Mouse (Mus musculus) hindbrain, embryonic 14.5 days (tissue): ENCODE results near the gene Tac4. TPM values are rescaled to one million over a fixed set of nuclear protein-coding genes. Genes with fewer than 3 reads are reported as not detected.

Source experiments
- ATAC-seq: fragments of 200-750 bp; cut with Nextera tagmentation; 2 replicates; pipeline ENCODE4 v1.8.0; 2017; ENCODE audit warnings: moderate number of reproducible peaks, mild to moderate bottlenecking, moderate TSS enrichment, moderate library complexity; ENCODE audit not compliant: low FRiP score
- DNase-seq: peaks from one replicate; pipeline ENCODE4 v3.0.0-alpha.2; 2015; ENCODE audit warnings: low spot score
- H3K27ac ChIP-seq: fragments of 300-500 bp; sonication (generic); 2 replicates; pipeline ENCODE4 v1.5.1; 2014; ENCODE audit warnings: mild to moderate bottlenecking, moderate library complexity
- H3K27me3 ChIP-seq: fragments of 300-500 bp; sonication (generic); 2 replicates; pipeline ENCODE4 v1.6.1; 2014; ENCODE audit warnings: mild to moderate bottlenecking, low read length, mixed read lengths; ENCODE audit not compliant: control insufficient read depth, insufficient read depth
- H3K36me3 ChIP-seq: fragments of 300-500 bp; sonication (generic); replicated peaks from 2 replicates; pipeline ENCODE4 v1.6.1; 2014; ENCODE audit not compliant: control insufficient read depth, insufficient read depth
- H3K4me1 ChIP-seq: fragments of 300-500 bp; sonication (generic); replicated peaks from 2 replicates; pipeline ENCODE4 v1.6.1; 2014; ENCODE audit warnings: antibody characterized with exemption, low read length, mixed read lengths; ENCODE audit not compliant: control insufficient read depth, insufficient read depth
- H3K4me2 ChIP-seq: fragments of 300-500 bp; sonication (generic); replicated peaks from 2 replicates; pipeline ENCODE4 v1.6.1; 2014; ENCODE audit warnings: mild to moderate bottlenecking, moderate library complexity
- H3K4me3 ChIP-seq: fragments of 300-500 bp; sonication (generic); replicated peaks from 2 replicates; pipeline ENCODE4 v1.5.1; 2014; ENCODE audit warnings: mild to moderate bottlenecking, low read length
- H3K9ac ChIP-seq: fragments of 300-500 bp; sonication (generic); 2 replicates; pipeline ENCODE4 v1.6.1; 2014
- H3K9me3 ChIP-seq: fragments of 300-500 bp; sonication (generic); 2 replicates; pipeline ENCODE4 v1.6.1; 2016; ENCODE audit warnings: low read length; ENCODE audit not compliant: control insufficient read depth
- WGBS: fragments of 180-500 bp; shearing (Covaris S2); extraction: QIAGEN DNeasy Blood & Tissue Kit; methylation state at CpG from one replicate; pipeline ENCODE4 v1.1.7; 2014; 5-methylcytosine and 5-hydroxymethylcytosine counted together
- polyA plus RNA-seq: library from polyadenylated mRNA; unstranded; fragments of >200 nt; fragmentation: Nextera tagmentation; extraction: Ambion mirVana; gene quantifications from 2 replicates; pipeline ENCODE4 v1.2.1, GENCODE M21; 2014

Tac4 gene
- polyA plus RNA-seq, 1 experiment from 2014 or later = not detected

GRCm38 (mm10) chr11:95276056-95276455 is 14.7 kb downstream of the Tac4 start:
- Histone ChIP-seq H3K4me2 (no peak overlapping the region), H3K36me3 (peaks cover 98% of the 10 kb centered on the region), H3K9ac (no peak overlapping the region), H3K27ac (no peak overlapping the region), H3K4me1 (no peaks in the 10 kb centered on the region), H3K27me3 (no peaks in the 10 kb centered on the region), H3K9me3 (no peaks in the 10 kb centered on the region), H3K4me3 (no peak overlapping the region)
- WGBS = 94% methylated on average over 6 of the region's 6 CpGs
- ATAC-seq = no peak
- DNase-seq = no peak

GRCm38 (mm10) chr11:95279061-95279659 is 17.8 kb downstream of the Tac4 start:
- Histone ChIP-seq H3K27me3 (no peaks in the 10 kb centered on the region), H3K9ac (no peak overlapping the region), H3K4me2 (no peak overlapping the region), H3K36me3 (peaks cover 99% of the 10 kb centered on the region), H3K9me3 (no peaks in the 10 kb centered on the region), H3K4me3 (no peak overlapping the region), H3K27ac (no peak overlapping the region), H3K4me1 (no peaks in the 10 kb centered on the region)
- no peak for ATAC-seq
- DNase-seq = no peak
- 92% methylated on average over 4 of the region's 4 CpGs for WGBS

GRCm38 (mm10) chr11:95282331-95282730 is 21.0 kb downstream of the Tac4 start:
- Histone ChIP-seq H3K9me3 (no peaks in the 10 kb centered on the region), H3K9ac (no peak overlapping the region)
- ATAC-seq = no peak

GRCm38 (mm10) chr11:95291998-95292397 is 30.7 kb downstream of the Tac4 start:
- Histone ChIP-seq H3K9me3 (no peaks in the 10 kb centered on the region), H3K27ac (no peak overlapping the region), H3K27me3 (no peaks in the 10 kb centered on the region), H3K4me3 (no peak overlapping the region), H3K9ac (no peak overlapping the region), H3K4me1 (no peaks in the 10 kb centered on the region), H3K4me2 (no peak overlapping the region), H3K36me3 (peaks cover 90% of the 10 kb centered on the region)
- DNase-seq (no peak), ATAC-seq (no peak)
- 92% methylated on average over 4 of the region's 4 CpGs for WGBS

More at GRCm38 (mm10) chr11:95282331-95282730, 21.0 kb downstream of the Tac4 start:
- H3K4me3 ChIP-seq = no peak overlapping the region
- no peaks in the 10 kb centered on the region for H3K4me1 ChIP-seq
- no peaks in the 10 kb centered on the region for H3K27me3 ChIP-seq
- no peak for DNase-seq
- peaks cover 99% of the 10 kb centered on the region for H3K36me3 ChIP-seq
- whole genome bisulfite sequencing = 93% methylated on average over 5 of the region's 5 CpGs
- no peak overlapping the region for H3K27ac ChIP-seq
- no peak overlapping the region for H3K4me2 ChIP-seq

GRCm38 (mm10) chr11:95293017-95293624 is 31.8 kb downstream of the Tac4 start:
- Histone ChIP-seq H3K9ac (no peak overlapping the region), H3K4me1 (no peaks in the 10 kb centered on the region), H3K9me3 (no peaks in the 10 kb centered on the region), H3K27ac (no peak overlapping the region), H3K27me3 (no peaks in the 10 kb centered on the region), H3K4me3 (no peak overlapping the region), H3K4me2 (no peak overlapping the region), H3K36me3 (peaks cover 90% of the 10 kb centered on the region)
- DNase-seq = no peak
- no peak for ATAC-seq
- 92% methylated on average over 8 of the region's 8 CpGs for WGBS

GRCm38 (mm10) chr11:95295736-95296135 is 34.4 kb downstream of the Tac4 start:
- Histone ChIP-seq H3K4me3 (no peak overlapping the region), H3K4me1 (no peaks in the 10 kb centered on the region), H3K4me2 (no peak overlapping the region), H3K9ac (no peak overlapping the region), H3K27me3 (no peaks in the 10 kb centered on the region), H3K36me3 (peaks cover 90% of the 10 kb centered on the region), H3K9me3 (no peaks in the 10 kb centered on the region), H3K27ac (no peak overlapping the region)
- DNase-seq (no peak), ATAC-seq (no peak)
- 94% methylated on average over 13 of the region's 13 CpGs for WGBS

GRCm38 (mm10) chr11:95298146-95298545 is 36.8 kb downstream of the Tac4 start:
- no peak overlapping the region for H3K4me3 ChIP-seq
- H3K9ac ChIP-seq = no peak overlapping the region
- DNase-seq (peak; percentile 33), ATAC-seq (no peak)
- peaks cover 90% of the 10 kb centered on the region for H3K36me3 ChIP-seq
- H3K9me3 ChIP-seq = no peaks in the 10 kb centered on the region
- no peaks in the 10 kb centered on the region for H3K27me3 ChIP-seq
- WGBS = 18% methylated on average over 2 of the region's 2 CpGs
- H3K4me1 ChIP-seq = no peaks in the 10 kb centered on the region
- no peak overlapping the region for H3K27ac ChIP-seq
- H3K4me2 ChIP-seq = no peak overlapping the region

- no peaks in the 10 kb centered on the region for H3K27me3 ChIP-seq
- H3K27ac ChIP-seq = no peak overlapping the region
- ATAC-seq (no peak), DNase-seq (no peak)
- no peaks in the 10 kb centered on the region for H3K9me3 ChIP-seq
- WGBS = 93% methylated on average over 12 of the region's 12 CpGs
- no peak overlapping the region for H3K4me2 ChIP-seq
- H3K4me3 ChIP-seq = no peak overlapping the region
- H3K36me3 ChIP-seq = peaks cover 90% of the 10 kb centered on the region
- H3K9ac ChIP-seq = no peak overlapping the region
- H3K4me1 ChIP-seq = no peaks in the 10 kb centered on the region
These were observed 38.6 kb downstream of the Tac4 start for GRCm38 (mm10) chr11:95299886-95300285.

- H3K36me3 ChIP-seq = peaks cover 93% of the 10 kb centered on the region
- DNase-seq (no peak), ATAC-seq (no peak)
- no peaks in the 10 kb centered on the region for H3K4me1 ChIP-seq
- H3K4me3 ChIP-seq = no peak overlapping the region
- H3K9me3 ChIP-seq = no peaks in the 10 kb centered on the region
- no peak overlapping the region for H3K9ac ChIP-seq
- no peak overlapping the region for H3K27ac ChIP-seq
- 83% methylated on average over 3 of the region's 3 CpGs for whole genome bisulfite sequencing
- H3K27me3 ChIP-seq = no peaks in the 10 kb centered on the region
- no peak overlapping the region for H3K4me2 ChIP-seq
These were observed 40.4 kb downstream of the Tac4 start for GRCm38 (mm10) chr11:95301772-95302171.
